Mouse (Mus musculus) liver, embryonic 13.5 days (tissue): ENCODE results near the gene Relch. TPM values are rescaled to one million over a fixed set of nuclear protein-coding genes. Genes with fewer than 3 reads are reported as not detected.
A peak's percentile ranks its signal among the peaks of the same experiment; 100 is the strongest.

Experiments used
- ATAC-seq: fragments of 200-750 bp; cut with Nextera tagmentation; 2 replicates; pipeline ENCODE4 v1.8.0; 2017; ENCODE audit warnings: low read depth, mild to moderate bottlenecking, moderate number of reproducible peaks, moderate library complexity
- DNase-seq: peaks from one replicate; pipeline ENCODE4 v3.0.0; 2022
- H3K27ac ChIP-seq: fragments of 300-500 bp; sonication (generic); 2 replicates; pipeline ENCODE4 v1.5.1; 2015; ENCODE audit warnings: moderate library complexity, mild to moderate bottlenecking, inconsistent platforms
- H3K27me3 ChIP-seq: fragments of 300-500 bp; sonication (generic); 2 replicates; pipeline ENCODE4 v1.6.1; 2015; ENCODE audit warnings: mild to moderate bottlenecking, inconsistent platforms
- H3K36me3 ChIP-seq: fragments of 300-500 bp; sonication (generic); 2 replicates; pipeline ENCODE4 v1.6.1; 2015; ENCODE audit warnings: mild to moderate bottlenecking, inconsistent platforms
- H3K4me1 ChIP-seq: fragments of 300-500 bp; sonication (generic); replicated peaks from 2 replicates; pipeline ENCODE4 v1.6.1; 2015; ENCODE audit warnings: inconsistent platforms
- H3K4me2 ChIP-seq: fragments of 300-500 bp; sonication (generic); 2 replicates; pipeline ENCODE4 v1.6.1; 2015; ENCODE audit warnings: inconsistent platforms, mild to moderate bottlenecking, moderate library complexity
- H3K4me3 ChIP-seq: fragments of 300-500 bp; sonication (generic); replicated peaks from 2 replicates; pipeline ENCODE4 v1.5.1; 2015; ENCODE audit warnings: mild to moderate bottlenecking, inconsistent platforms
- H3K9ac ChIP-seq: fragments of 300-500 bp; sonication (generic); 2 replicates; pipeline ENCODE4 v1.6.1; 2015; ENCODE audit warnings: mild to moderate bottlenecking, inconsistent platforms
- H3K9me3 ChIP-seq: fragments of 300-500 bp; sonication (generic); replicated peaks from 2 replicates; pipeline ENCODE4 v1.6.1; 2016; ENCODE audit warnings: inconsistent platforms
- WGBS: fragments of 180-500 bp; shearing (Covaris S2); methylation state at CpG from one replicate; pipeline ENCODE4 v1.1.7; 2015; ENCODE audit not compliant: insufficient replicate concordance; 5-methylcytosine and 5-hydroxymethylcytosine counted together
- polyA plus RNA-seq: library from polyadenylated mRNA; unstranded; fragments of >200 nt; fragmentation: Nextera tagmentation; extraction: Ambion mirVana; gene quantifications from 2 replicates; pipeline ENCODE4 v1.2.1, GENCODE M21; 2015

The Relch gene
- 12.4 and 13.4 TPM in 2 replicates for polyA plus RNA-seq

GRCm38 (mm10) chr1:105663171-105663961, at the start of gene Relch, which contains the start of gene Pign:
Gene Relch, plus strand, starts transcription at chr1:105663861.
Gene Pign, minus strand, starts transcription at chr1:105663677.
- ATAC-seq (peak; percentile 97), DNase-seq (peak; percentile 98)
- Histone ChIP-seq H3K4me2 (peak within 1 kb of the TSS; percentile 80), H3K27me3 (no peaks in the 10 kb centered on the region), H3K9me3 (no peaks in the 10 kb centered on the region), H3K36me3 (0 out of 2 replicates have a peak, but pooled peaks cover 2% of the 10 kb centered on the region), H3K27ac (peak within 1 kb of the TSS; percentile 88), H3K4me1 (peaks cover 39% of the 10 kb centered on the region), H3K9ac (peak within 1 kb of the TSS; percentile 93), H3K4me3 (peak within 1 kb of the TSS; percentile 91)
- under 1% methylated on average over 41 of the region's 41 CpGs for WGBS

- Histone ChIP-seq H3K4me1 (no peaks in the 10 kb centered on the region), H3K27ac (no peak overlapping the region), H3K9me3 (no peaks in the 10 kb centered on the region), H3K36me3 (peaks cover 5% of the 10 kb centered on the region; the same call in 1 of the 2 replicates), H3K4me2 (no peak overlapping the region), H3K9ac (no peak overlapping the region), H3K4me3 (no peak overlapping the region), H3K27me3 (no peaks in the 10 kb centered on the region)
- 37% methylated on average over 3 of the region's 3 CpGs for WGBS
- DNase-seq (no peak), ATAC-seq (no peak)
Observed at GRCm38 (mm10) chr1:105630481-105630880, 33.2 kb upstream of the Relch start.

GRCm38 (mm10) chr1:105644093-105644492, 19.6 kb upstream of the Relch start:
- ATAC-seq (no peak), DNase-seq (no peak)
- no peak overlapping the region for H3K9ac ChIP-seq
- no peak overlapping the region for H3K4me3 ChIP-seq
- H3K4me1 ChIP-seq = no peaks in the 10 kb centered on the region
- no peaks in the 10 kb centered on the region for H3K9me3 ChIP-seq
- 73% methylated on average over 3 of the region's 3 CpGs for WGBS
- peaks cover 26% of the 10 kb centered on the region; the same call in 1 of the 2 replicates for H3K36me3 ChIP-seq
- no peak overlapping the region for H3K27ac ChIP-seq
- H3K27me3 ChIP-seq = no peaks in the 10 kb centered on the region
- H3K4me2 ChIP-seq = no peak overlapping the region

- no peak for ATAC-seq
- H3K27ac ChIP-seq = no peak overlapping the region
- 63% methylated on average over 1 of the region's 1 CpGs for WGBS
Observed at GRCm38 (mm10) chr1:105650650-105651049, 13.0 kb upstream of the Relch start.

GRCm38 (mm10) chr1:105653981-105654380, 9.7 kb upstream of the Relch start:
- WGBS = 68% methylated on average over 1 of the region's 1 CpGs
- no peaks in the 10 kb centered on the region for H3K4me1 ChIP-seq
- no peak overlapping the region for H3K9ac ChIP-seq
- H3K27ac ChIP-seq = no peak overlapping the region
- H3K4me2 ChIP-seq = no peak overlapping the region
- no peaks in the 10 kb centered on the region for H3K27me3 ChIP-seq
- no peaks in the 10 kb centered on the region for H3K9me3 ChIP-seq
- ATAC-seq = no peak
- no peak for DNase-seq
- H3K36me3 ChIP-seq = peaks cover 16% of the 10 kb centered on the region
- H3K4me3 ChIP-seq = no peak overlapping the region

More at GRCm38 (mm10) chr1:105650650-105651049, 13.0 kb upstream of the Relch start:
- Histone ChIP-seq H3K9ac (no peak overlapping the region), H3K4me3 (no peak overlapping the region), H3K36me3 (peaks cover 14% of the 10 kb centered on the region), H3K4me1 (no peaks in the 10 kb centered on the region), H3K4me2 (no peak overlapping the region), H3K9me3 (no peaks in the 10 kb centered on the region), H3K27me3 (no peaks in the 10 kb centered on the region)
- DNase-seq = no peak

- Histone ChIP-seq H3K27me3 (no peaks in the 10 kb centered on the region), H3K27ac (no peak overlapping the region), H3K4me3 (no peak overlapping the region), H3K4me2 (no peak overlapping the region), H3K9me3 (no peaks in the 10 kb centered on the region), H3K4me1 (peaks cover 24% of the 10 kb centered on the region), H3K36me3 (peaks cover 16% of the 10 kb centered on the region), H3K9ac (no peak overlapping the region)
- DNase-seq = no peak
- 17% methylated on average over 3 of the region's 3 CpGs for WGBS
- no peak for ATAC-seq
Observed at GRCm38 (mm10) chr1:105660015-105660414, 3.6 kb upstream of the Relch start.

- DNase-seq = no peak
- 3% methylated on average over 6 of the region's 6 CpGs for WGBS
- Histone ChIP-seq H3K4me3 (peak overlapping the region; percentile 91), H3K27me3 (no peaks in the 10 kb centered on the region), H3K4me2 (peak overlapping the region; percentile 80), H3K27ac (peak overlapping the region; percentile 88), H3K4me1 (peaks cover 36% of the 10 kb centered on the region), H3K9ac (peak overlapping the region; percentile 78), H3K9me3 (no peaks in the 10 kb centered on the region), H3K36me3 (0 out of 2 replicates have a peak, but pooled peaks cover 2% of the 10 kb centered on the region)
- ATAC-seq = no peak
Observed at GRCm38 (mm10) chr1:105662820-105663170, 866 bp upstream of the Relch start.

- Histone ChIP-seq H3K27me3 (no peaks in the 10 kb centered on the region), H3K4me2 (peak overlapping the region; percentile 80), H3K4me1 (peaks cover 39% of the 10 kb centered on the region), H3K36me3 (no peaks in the 10 kb centered on the region), H3K9me3 (no peaks in the 10 kb centered on the region), H3K27ac (peak overlapping the region; percentile 76), H3K4me3 (peak overlapping the region; percentile 91), H3K9ac (peak overlapping the region; percentile 93)
- ATAC-seq (0 out of 2 replicates have a peak, but pooled peaks have one; percentile 4), DNase-seq (peak; percentile 18)
- WGBS = under 1% methylated on average over 68 of the region's 68 CpGs
Observed at GRCm38 (mm10) chr1:105663962-105664812, 526 bp downstream of the Relch start.

- ATAC-seq = no peak
Observed at GRCm38 (mm10) chr1:105669700-105670099, 6.0 kb downstream of the Relch start.

GRCm38 (mm10) chr1:105674763-105675162, 11.1 kb downstream of the Relch start:
- Histone ChIP-seq H3K9me3 (no peaks in the 10 kb centered on the region), H3K27me3 (no peaks in the 10 kb centered on the region), H3K4me2 (no peak overlapping the region), H3K27ac (no peak overlapping the region), H3K36me3 (0 out of 2 replicates have a peak, but pooled peaks cover 6% of the 10 kb centered on the region), H3K9ac (no peak overlapping the region), H3K4me3 (no peak overlapping the region), H3K4me1 (no peaks in the 10 kb centered on the region; the same call in 1 of the 2 replicates)
- DNase-seq (no peak), ATAC-seq (no peak)
- WGBS = 72% methylated on average over 2 of the region's 2 CpGs

More at GRCm38 (mm10) chr1:105669700-105670099, 6.0 kb downstream of the Relch start:
- Histone ChIP-seq H3K27me3 (no peaks in the 10 kb centered on the region), H3K4me2 (no peak overlapping the region), H3K9ac (no peak overlapping the region), H3K9me3 (no peaks in the 10 kb centered on the region), H3K36me3 (no peaks in the 10 kb centered on the region), H3K27ac (no peak overlapping the region), H3K4me1 (peaks cover 16% of the 10 kb centered on the region), H3K4me3 (no peak overlapping the region)
- DNase-seq = no peak

- Histone ChIP-seq H3K27ac (no peak overlapping the region), H3K9ac (no peak overlapping the region), H3K9me3 (no peaks in the 10 kb centered on the region), H3K27me3 (no peaks in the 10 kb centered on the region), H3K4me3 (no peak overlapping the region), H3K4me2 (no peak overlapping the region), H3K36me3 (peaks cover 9% of the 10 kb centered on the region; the same call in 1 of the 2 replicates), H3K4me1 (no peaks in the 10 kb centered on the region)
- WGBS = 73% methylated on average over 1 of the region's 1 CpGs
- DNase-seq = no peak
- ATAC-seq = no peak
Observed at GRCm38 (mm10) chr1:105680587-105680986, 16.9 kb downstream of the Relch start.
